Mouse (Mus musculus): ENCODE data around the gene Smyd2.

DNA sequence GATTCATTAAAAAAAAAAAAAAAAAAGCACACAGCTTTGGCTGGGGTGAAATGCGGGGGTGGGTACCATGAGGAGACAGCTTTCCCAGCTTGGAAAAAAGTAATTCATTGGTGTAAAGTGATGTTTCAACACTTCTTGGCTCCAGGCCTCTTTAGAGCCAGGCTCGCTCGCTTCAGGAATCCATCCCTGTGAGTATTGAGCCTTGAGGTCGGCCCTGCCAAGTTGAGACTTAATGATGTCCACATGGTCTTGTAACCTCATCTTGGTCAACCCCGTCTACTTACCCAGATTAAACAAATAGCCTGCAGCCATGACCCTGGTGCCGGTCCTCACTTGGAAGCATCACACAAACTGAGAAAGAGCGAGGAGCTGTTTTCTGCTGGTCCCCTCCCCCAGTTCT is 69.7 kb downstream of the Smyd2 start:
- TF ChIP-seq POLR2A (IDR thresholded peaks at IDR 0.05; ENCODE audit: low read depth, low read length) = no peak
- TF ChIP-seq CTCF (conservative IDR thresholded peaks at IDR 0.05; ENCODE audit: insufficient read depth, insufficient read length, low read depth, low read length) = no peak
